Mouse (Mus musculus): ENCODE results near the gene Nfam1. TPM values are rescaled to one million over a fixed set of nuclear protein-coding genes. Genes with fewer than 3 reads are reported as not detected.
A peak's percentile ranks its signal among the peaks of the same experiment; 100 is the strongest.
"Not testable (repeated sequence)": the region's sequence is repeated elsewhere in the genome, so short reads cannot be mapped to it uniquely, and the experiment has no call there.

The Nfam1 gene
- polyA plus RNA-seq, 1 experiment from 2014 or later = 1.3 TPM

DNA sequence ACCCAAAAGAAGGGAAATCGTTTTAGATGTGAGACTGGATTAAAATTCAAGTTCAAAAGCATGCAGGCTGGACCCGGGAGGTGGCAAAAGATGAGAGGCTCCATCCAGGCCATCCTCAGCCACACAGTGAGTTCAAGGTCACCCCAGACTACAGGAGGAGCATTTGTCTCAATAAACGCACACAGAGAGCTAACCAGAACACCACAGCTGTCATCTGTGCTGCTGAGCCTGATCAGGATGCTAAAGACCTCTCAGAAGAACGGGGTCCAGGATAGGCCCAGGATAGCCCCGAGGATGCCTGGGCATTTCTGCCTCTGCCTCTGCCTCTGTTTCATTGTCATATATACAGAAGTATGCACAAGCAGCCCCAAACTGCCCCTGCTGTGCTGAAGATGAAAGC is 22.5 kb upstream of the Nfam1 start:
- H3K4me3 ChIP-seq (ENCODE audit: low read depth, low read length) = no peak overlapping the region
- no peak overlapping the region for H3K9ac ChIP-seq (ENCODE audit: low read length)
- TF ChIP-seq CTCF (IDR thresholded peaks at IDR 0.05; ENCODE audit: low read depth) = no peak
- H3K4me2 ChIP-seq (replicated peaks; ENCODE audit: low read depth) = no peak overlapping the region
- WGBS = 57% methylated on average over 5 of the region's 5 CpGs
- DNase-seq (ENCODE audit: low spot score) (no peak), ATAC-seq (ENCODE audit: low FRiP score, low TSS enrichment) (no peak)
- H3K9me3 ChIP-seq (ENCODE audit: control insufficient read depth, low read length) = no peaks in the 10 kb centered on the region
- no peaks in the 10 kb centered on the region for H3K36me3 ChIP-seq (ENCODE audit: control insufficient read depth, insufficient read depth, low read length)
- no peaks in the 10 kb centered on the region for H3K27me3 ChIP-seq (ENCODE audit: control insufficient read depth, insufficient read depth, low read length)
- no peak overlapping the region for H3K27ac ChIP-seq (replicated peaks)
- 0 out of 2 replicates have a peak, but pooled peaks cover 2% of the 10 kb centered on the region for H3K4me1 ChIP-seq (replicated peaks; ENCODE audit: control insufficient read depth, insufficient read depth)

DNA sequence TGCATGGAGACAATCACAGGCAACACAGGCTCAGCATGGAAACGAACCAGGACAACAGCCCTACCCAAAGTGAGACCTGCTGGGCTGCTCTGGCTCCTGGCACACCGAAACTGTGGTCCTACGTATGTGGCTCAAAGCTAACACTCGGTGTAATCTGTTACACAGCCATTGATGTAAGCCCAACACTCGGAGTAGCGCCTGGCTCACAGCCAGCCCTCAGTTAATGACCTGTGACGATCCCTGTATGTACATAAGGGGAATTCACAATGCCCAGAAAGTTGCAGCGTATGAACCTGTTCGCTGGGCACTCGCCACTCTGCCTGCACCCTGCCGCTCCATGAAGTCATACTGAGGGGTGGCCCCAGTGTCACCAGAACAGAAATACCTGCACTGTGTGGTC is 20.2 kb upstream of the Nfam1 start:
- no peak overlapping the region for H3K4me2 ChIP-seq (replicated peaks; ENCODE audit: low read depth)
- H3K9me3 ChIP-seq (ENCODE audit: control insufficient read depth, low read length) = no peaks in the 10 kb centered on the region
- DNase-seq (ENCODE audit: low spot score) (peak; percentile 70), ATAC-seq (ENCODE audit: low FRiP score, low TSS enrichment) (peak; percentile 62)
- H3K27me3 ChIP-seq (ENCODE audit: control insufficient read depth, insufficient read depth, low read length) = no peaks in the 10 kb centered on the region
- H3K9ac ChIP-seq (ENCODE audit: low read length) = no peak overlapping the region
- WGBS = 39% methylated on average over 11 of the region's 11 CpGs
- 0 out of 2 replicates have a peak, but pooled peaks cover 2% of the 10 kb centered on the region for H3K4me1 ChIP-seq (replicated peaks; ENCODE audit: control insufficient read depth, insufficient read depth)
- H3K4me3 ChIP-seq (ENCODE audit: low read depth, low read length) = no peak overlapping the region
- no peaks in the 10 kb centered on the region for H3K36me3 ChIP-seq (ENCODE audit: control insufficient read depth, insufficient read depth, low read length)
- TF ChIP-seq EP300 (optimal IDR thresholded peaks at IDR 0.05) (no peak), CTCF (IDR thresholded peaks at IDR 0.05; ENCODE audit: low read depth) (no peak)
- H3K27ac ChIP-seq (replicated peaks) = no peak overlapping the region

DNA sequence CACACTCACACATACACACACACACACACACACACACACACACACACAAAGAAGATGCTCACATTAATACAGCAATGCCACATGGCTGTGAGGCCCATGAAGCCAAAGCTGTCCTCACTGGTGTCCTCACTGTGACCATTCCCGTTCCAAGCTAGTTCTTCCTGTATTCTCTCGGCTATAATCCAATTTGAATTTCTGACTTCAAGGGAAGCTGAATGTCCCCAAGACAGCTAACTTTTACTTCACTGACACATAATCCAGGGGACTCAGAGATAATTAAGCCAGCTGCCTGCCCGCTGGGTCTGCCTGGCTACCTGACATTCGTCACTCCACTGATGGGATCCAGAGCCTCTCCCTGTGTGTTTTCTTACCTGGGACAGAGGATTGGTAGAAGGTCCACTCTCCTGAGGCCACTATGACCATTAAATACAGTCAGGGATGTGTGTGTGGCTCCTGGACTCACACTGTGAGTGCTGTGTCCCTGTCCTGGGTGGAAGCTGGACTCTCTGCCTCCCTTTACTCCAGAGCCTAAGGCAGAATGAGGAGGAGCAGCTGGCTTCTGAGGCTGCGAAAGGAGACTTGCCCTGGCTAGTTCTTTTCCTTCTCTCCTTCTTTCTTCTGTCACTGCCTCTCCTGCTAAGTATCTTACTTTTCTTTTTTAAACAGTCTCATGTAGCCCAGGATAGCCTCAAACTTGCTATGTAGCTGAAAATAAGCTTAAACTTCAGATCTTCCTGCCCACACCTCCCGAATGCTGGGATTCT is 19.4 kb upstream of the Nfam1 start:
- WGBS = 73% methylated on average over 6 of the region's 6 CpGs
- ATAC-seq (ENCODE audit: low FRiP score, low TSS enrichment) = no peak
- TF ChIP-seq CTCF (IDR thresholded peaks at IDR 0.05; ENCODE audit: low read depth) (no peak), EP300 (optimal IDR thresholded peaks at IDR 0.05) (no peak)
- Histone ChIP-seq H3K9ac (ENCODE audit: low read length) (no peak overlapping the region), H3K9me3 (ENCODE audit: control insufficient read depth, low read length) (no peaks in the 10 kb centered on the region), H3K36me3 (ENCODE audit: control insufficient read depth, insufficient read depth, low read length) (no peaks in the 10 kb centered on the region), H3K27ac (replicated peaks) (no peak overlapping the region), H3K4me2 (replicated peaks; ENCODE audit: low read depth) (no peak overlapping the region), H3K4me3 (ENCODE audit: low read depth, low read length) (no peak overlapping the region), H3K4me1 (replicated peaks; ENCODE audit: control insufficient read depth, insufficient read depth) (0 out of 2 replicates have a peak, but pooled peaks cover 2% of the 10 kb centered on the region), H3K27me3 (ENCODE audit: control insufficient read depth, insufficient read depth, low read length) (no peaks in the 10 kb centered on the region)
- DNase-seq (ENCODE audit: low spot score) = no peak

DNA sequence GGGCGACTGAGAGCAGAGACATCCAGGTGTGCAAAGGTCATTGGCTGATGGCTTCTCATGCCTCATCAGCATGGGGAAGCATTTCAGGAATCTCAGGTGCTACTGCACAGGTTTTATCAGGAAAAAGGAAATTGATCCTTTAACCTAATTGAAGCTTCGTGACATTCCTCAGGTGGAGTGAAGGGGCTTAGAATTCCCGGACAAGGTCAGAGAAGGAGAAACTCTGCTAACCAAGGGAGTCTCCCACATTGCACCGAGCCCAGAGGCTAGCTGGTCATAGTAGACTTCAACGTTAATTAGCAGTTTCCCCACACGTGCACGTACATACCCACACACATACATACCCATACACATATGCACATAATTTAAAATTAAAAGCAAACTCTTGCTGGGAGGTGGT is 13.6 kb upstream of the Nfam1 start:
- Histone ChIP-seq H3K4me2 (replicated peaks; ENCODE audit: low read depth) (no peak overlapping the region), H3K27me3 (ENCODE audit: control insufficient read depth, insufficient read depth, low read length) (no peaks in the 10 kb centered on the region), H3K4me3 (ENCODE audit: low read depth, low read length) (no peak overlapping the region), H3K36me3 (ENCODE audit: control insufficient read depth, insufficient read depth, low read length) (no peaks in the 10 kb centered on the region), H3K27ac (replicated peaks) (no peak overlapping the region), H3K9me3 (ENCODE audit: control insufficient read depth, low read length) (no peaks in the 10 kb centered on the region), H3K4me1 (replicated peaks; ENCODE audit: control insufficient read depth, insufficient read depth) (no peaks in the 10 kb centered on the region), H3K9ac (ENCODE audit: low read length) (no peak overlapping the region)
- no peak for TF ChIP-seq EP300 (optimal IDR thresholded peaks at IDR 0.05)
- TF ChIP-seq CTCF (IDR thresholded peaks at IDR 0.05; ENCODE audit: low read depth) = no peak
- DNase-seq (ENCODE audit: low spot score) = no peak
- ATAC-seq (ENCODE audit: low FRiP score, low TSS enrichment) = no peak
- 83% methylated on average over 7 of the region's 7 CpGs for WGBS

DNA sequence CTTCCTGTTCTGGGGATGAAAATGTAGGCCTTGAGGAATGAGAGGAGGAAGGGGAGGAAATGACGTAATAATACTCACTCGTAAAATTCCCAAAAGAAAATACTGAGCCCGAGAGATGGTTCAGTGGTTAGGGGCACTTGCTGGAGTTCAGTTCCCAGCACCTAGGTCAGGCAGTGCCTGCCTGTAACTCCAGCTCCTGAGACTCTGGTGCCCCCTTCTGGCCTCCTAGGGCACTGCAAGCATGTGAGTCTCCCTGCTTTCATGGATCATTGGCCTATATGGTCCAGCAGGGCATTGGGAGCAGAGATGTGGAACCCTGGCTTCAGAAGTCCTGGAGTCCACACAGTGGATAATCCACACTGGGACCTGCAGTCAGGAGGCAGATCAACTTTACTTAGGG is 13.2 kb upstream of the Nfam1 start:
- Histone ChIP-seq H3K4me2 (replicated peaks; ENCODE audit: low read depth) (no peak overlapping the region), H3K27me3 (ENCODE audit: control insufficient read depth, insufficient read depth, low read length) (no peaks in the 10 kb centered on the region), H3K36me3 (ENCODE audit: control insufficient read depth, insufficient read depth, low read length) (no peaks in the 10 kb centered on the region), H3K9me3 (ENCODE audit: control insufficient read depth, low read length) (no peaks in the 10 kb centered on the region), H3K9ac (ENCODE audit: low read length) (no peak overlapping the region), H3K27ac (replicated peaks) (no peak overlapping the region), H3K4me1 (replicated peaks; ENCODE audit: control insufficient read depth, insufficient read depth) (no peaks in the 10 kb centered on the region), H3K4me3 (ENCODE audit: low read depth, low read length) (no peak overlapping the region)
- TF ChIP-seq EP300 (optimal IDR thresholded peaks at IDR 0.05) (no peak), CTCF (IDR thresholded peaks at IDR 0.05; ENCODE audit: low read depth) (peak; percentile 51)
- ATAC-seq (ENCODE audit: low FRiP score, low TSS enrichment) (no peak), DNase-seq (ENCODE audit: low spot score) (no peak)
- 100% methylated on average over 3 of the region's 3 CpGs for WGBS

DNA sequence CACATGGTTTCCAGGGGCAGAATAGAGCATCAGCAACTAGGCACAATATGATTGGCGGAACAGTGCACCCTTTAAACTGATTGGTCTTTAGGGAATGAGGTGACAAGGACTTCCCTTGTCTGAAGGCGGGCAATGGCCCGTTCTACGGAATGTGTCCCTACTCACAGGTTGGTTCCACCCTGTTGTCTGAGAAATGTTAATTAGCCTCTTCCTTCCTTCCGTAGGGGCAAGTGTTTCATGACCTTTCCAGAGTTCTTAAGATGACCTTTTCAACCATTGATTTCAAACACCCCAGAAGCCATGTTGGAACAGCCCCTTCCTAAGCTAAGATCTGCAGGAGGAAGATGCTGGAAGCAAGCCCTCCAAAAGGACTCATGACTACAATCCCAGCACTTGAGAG is 12.5 kb upstream of the Nfam1 start:
- DNase-seq (ENCODE audit: low spot score); ATAC-seq (ENCODE audit: low FRiP score, low TSS enrichment): not testable (repeated sequence)
- 91% methylated on average over 5 of the region's 5 CpGs for WGBS

More for the DNA sequence above, 12.5 kb upstream of the Nfam1 start:
- H3K27ac ChIP-seq (replicated peaks); H3K4me1 ChIP-seq (replicated peaks; ENCODE audit: control insufficient read depth, insufficient read depth); H3K4me2 ChIP-seq (replicated peaks; ENCODE audit: low read depth); H3K27me3 ChIP-seq (ENCODE audit: control insufficient read depth, insufficient read depth, low read length); H3K36me3 ChIP-seq (ENCODE audit: control insufficient read depth, insufficient read depth, low read length); H3K9me3 ChIP-seq (ENCODE audit: control insufficient read depth, low read length); H3K4me3 ChIP-seq (ENCODE audit: low read depth, low read length); H3K9ac ChIP-seq (ENCODE audit: low read length): not testable (repeated sequence)

All from stomach, postnatal 0 days (tissue).